Comparison of ENCODE assay signal across 25 mouse cellular contexts in genomic region chr14:47795062-47795461, GRCm38 (mm10).
"Had no signal": no experiment of that assay in that cellular context is flagged by ENCODE, and none has a peak within 500 bp of the region (broad histone marks: within the 10 kb centered on the region; RNA-seq: fewer than 3 reads in every experiment).

No protein-coding gene starts in this region.

- ATAC-seq: hindbrain, embryonic 16.5 days; inflammation-experienced regulatory T-cells, adult 6 months; intestine, embryonic 15.5 days; intestine, postnatal 0 days had no signal

- H3K4me3 ChIP-seq: heart, embryonic 10.5 days; heart, embryonic 12.5 days; hindbrain, embryonic 10.5 days; hindbrain, embryonic 12.5 days; intestine, embryonic 15.5 days; layer of hippocampus, adult 2 months; left cerebral cortex, adult 2 months; limb, embryonic 10.5 days; limb, embryonic 12.5 days; liver, embryonic 13.5 days had no signal

- H3K27me3 ChIP-seq: heart, embryonic 12.5 days; hindbrain, embryonic 12.5 days; intestine, embryonic 15.5 days; limb, embryonic 12.5 days; liver, embryonic 13.5 days had no signal

- H3K9ac ChIP-seq: heart, embryonic 12.5 days; hindbrain, embryonic 12.5 days; hindbrain, embryonic 14.5 days; intestine, embryonic 15.5 days; limb, embryonic 12.5 days; liver, embryonic 13.5 days had no signal

- DNase-seq: gastrocnemius, postnatal 25 days; heart, adult 18-20 months; heart, postnatal 10 days; heart, postnatal 4 days; kidney, adult 18-20 months; kidney, adult 8-10 months; kidney, postnatal 10 days; kidney, postnatal 25 days; kidney, postnatal 4 days; liver; liver, embryonic 13.5 days had no signal

- H3K9me3 ChIP-seq: heart, embryonic 10.5 days; heart, embryonic 12.5 days; hindbrain, embryonic 10.5 days; hindbrain, embryonic 12.5 days; intestine, embryonic 15.5 days; limb, embryonic 10.5 days; limb, embryonic 12.5 days; liver, embryonic 13.5 days had no signal

- H3K27ac ChIP-seq: heart, embryonic 10.5 days; hindbrain, embryonic 10.5 days; hindbrain, embryonic 12.5 days; hindbrain, embryonic 14.5 days; intestine, embryonic 15.5 days; layer of hippocampus, adult 2 months; left cerebral cortex, adult 2 months; limb, embryonic 10.5 days; limb, embryonic 12.5 days; liver, embryonic 13.5 days had no signal

- H3K4me1 ChIP-seq: heart, embryonic 10.5 days; heart, embryonic 12.5 days; hindbrain, embryonic 10.5 days; hindbrain, embryonic 12.5 days; intestine, embryonic 15.5 days; limb, embryonic 10.5 days; liver, embryonic 13.5 days had no signal

- H3K36me3 ChIP-seq: heart, embryonic 10.5 days; heart, embryonic 12.5 days; hindbrain, embryonic 10.5 days; hindbrain, embryonic 12.5 days; intestine, embryonic 15.5 days; limb, embryonic 10.5 days; limb, embryonic 12.5 days; liver, embryonic 13.5 days had no signal

- H3K4me2 ChIP-seq: heart, embryonic 12.5 days; hindbrain, embryonic 12.5 days; hindbrain, embryonic 14.5 days; intestine, embryonic 15.5 days; limb, embryonic 12.5 days; liver, embryonic 11.5 days; liver, embryonic 13.5 days had no signal
